ENCODE assay signal across 8 mouse cellular contexts in the genomic region with DNA sequence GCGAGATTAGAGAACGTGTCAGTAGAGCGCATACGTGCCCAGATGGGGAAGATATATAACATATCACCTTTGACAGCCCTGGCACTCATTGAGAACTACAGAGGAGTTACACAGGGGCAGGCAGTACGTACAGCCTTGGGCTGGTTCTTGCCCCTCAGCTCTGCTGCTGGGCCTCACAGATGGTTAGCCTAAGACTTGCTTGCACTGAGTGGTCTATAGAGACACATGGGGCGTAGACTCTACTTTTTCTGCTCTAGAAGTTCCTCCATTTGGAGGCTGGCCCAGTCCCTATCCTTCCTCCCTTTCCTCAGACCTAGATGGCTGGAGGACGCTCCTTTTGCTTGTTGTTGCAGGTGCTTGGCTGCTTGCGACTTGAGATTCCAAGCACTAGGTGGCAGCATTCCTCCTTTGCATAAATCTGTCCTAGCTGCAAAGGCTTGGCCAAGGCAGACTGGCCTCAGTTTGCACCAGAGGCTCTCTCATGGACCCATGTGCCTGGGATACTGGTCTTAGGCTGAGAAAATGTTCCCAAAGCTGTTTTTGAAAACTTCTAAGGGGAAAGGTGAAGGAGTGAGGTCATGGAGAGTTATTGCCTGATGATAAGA. TPM values are rescaled to one million over a fixed set of nuclear protein-coding genes. Genes with fewer than 3 reads are reported as not detected.
DNase-seq lines count a peak whose midpoint lies in the region; ATAC-seq and TF ChIP-seq lines count a peak whose summit lies in the region.

No protein-coding gene starts in this region.

- H3K9me3 ChIP-seq in MEL (replicated peaks; ENCODE audit: insufficient read depth, low read length): no peaks in the 10 kb centered on the region
- H3K9me3 ChIP-seq in forebrain, embryonic 16.5 days (ENCODE audit: control insufficient read depth, low read length): no peaks in the 10 kb centered on the region
- no peaks in the 10 kb centered on the region for H3K9me3 ChIP-seq in hindbrain, embryonic 11.5 days (ENCODE audit: control insufficient read depth, low read length)

- no peaks in the 10 kb centered on the region for H3K36me3 ChIP-seq in MEL (ENCODE audit: control insufficient read depth in 1 of 2, insufficient read depth in 2 of 2, low read length in 2 of 2)
- H3K36me3 ChIP-seq in forebrain, embryonic 16.5 days (ENCODE audit: control insufficient read depth, insufficient read depth): no peaks in the 10 kb centered on the region
- H3K36me3 ChIP-seq in hindbrain, embryonic 11.5 days (ENCODE audit: control insufficient read depth, insufficient read depth, low read length): no peaks in the 10 kb centered on the region; the same call in 1 of the 2 replicates

- 61% methylated on average over 8 of the region's 8 CpGs for WGBS in forebrain, embryonic 16.5 days
- WGBS in hindbrain, embryonic 11.5 days: 53% methylated on average over 8 of the region's 8 CpGs

- H3K4me3 ChIP-seq in MEL (ENCODE audit: control insufficient read depth in 1 of 2, insufficient read depth in 1 of 2, low read depth in 2 of 2, low read length in 2 of 2): no peak overlapping the region
- no peak overlapping the region for H3K4me3 ChIP-seq in forebrain, embryonic 16.5 days (replicated peaks; ENCODE audit: low read length)
- no peak overlapping the region for H3K4me3 ChIP-seq in hindbrain, embryonic 11.5 days (ENCODE audit: low read depth, low read length)

- H3K9ac ChIP-seq in MEL (ENCODE audit: control insufficient read depth, low read depth, low read length, poor library complexity, severe bottlenecking): no peak overlapping the region
- no peak overlapping the region for H3K9ac ChIP-seq in forebrain, embryonic 16.5 days (replicated peaks; ENCODE audit: low read depth, low read length)
- no peak overlapping the region for H3K9ac ChIP-seq in hindbrain, embryonic 11.5 days (ENCODE audit: low read depth, low read length)

- peak; percentile 88 for ATAC-seq in forebrain, embryonic 16.5 days
- peak; percentile 35; the same call in 1 of the 2 replicates for ATAC-seq in hindbrain, embryonic 11.5 days (ENCODE audit: low FRiP score)
- no peak for ATAC-seq in monocyte, adult 5-6 weeks (replicated peaks; ENCODE audit: insufficient number of reproducible peaks, low FRiP score, low TSS enrichment, poor library complexity, severe bottlenecking)

- H3K4me2 ChIP-seq in forebrain, embryonic 16.5 days (ENCODE audit: low read length): no peak overlapping the region
- no peak overlapping the region for H3K4me2 ChIP-seq in hindbrain, embryonic 11.5 days (replicated peaks; ENCODE audit: low read depth, low read length)

- peak; percentile 13 for DNase-seq in MEL (ENCODE audit: low read depth, low spot score)
- DNase-seq in c-Kit-positive CD71-positive TER-119-negative erythroid progenitor cells, embryonic 14.5 days (ENCODE audit: low read depth): peak; percentile 10
- DNase-seq in hindbrain, embryonic 11.5 days (ENCODE audit: low spot score): peak; percentile 84
- peak; percentile 68 for DNase-seq in layer of hippocampus, adult 9-11 months
- peak; percentile 55 to 76 for DNase-seq in lung, postnatal 4 days
- DNase-seq in right cerebral cortex, postnatal 10 days (ENCODE audit: low spot score in 2 of 2): peak; percentile 81 to 83

- H3K4me1 ChIP-seq in MEL (ENCODE audit: control insufficient read depth in 1 of 2, insufficient read depth in 2 of 2, low read length in 2 of 2): no peaks in the 10 kb centered on the region
- H3K4me1 ChIP-seq in forebrain, embryonic 16.5 days (replicated peaks; ENCODE audit: control insufficient read depth, insufficient read depth, low read length): 0 out of 2 replicates have a peak, but pooled peaks cover 3% of the 10 kb centered on the region
- no peaks in the 10 kb centered on the region for H3K4me1 ChIP-seq in hindbrain, embryonic 11.5 days (replicated peaks; ENCODE audit: control insufficient read depth, insufficient read depth, low read length)

- TF ChIP-seq RAD21 in MEL (IDR thresholded peaks at IDR 0.05; ENCODE audit: low read depth, low read length): peak; percentile 7

- no peak for TF ChIP-seq EP300 in MEL (IDR thresholded peaks at IDR 0.05; ENCODE audit: low read depth in 1 of 2, low read length in 2 of 2)

- TF ChIP-seq POLR2A in MEL (IDR thresholded peaks at IDR 0.05; ENCODE audit: control insufficient read depth in 1 of 2, insufficient read depth in 1 of 2, low read depth in 1 of 2, low read length in 2 of 2, poor library complexity in 1 of 2): no peak

- H3K27me3 ChIP-seq in MEL (ENCODE audit: control insufficient read depth in 1 of 2, insufficient read depth in 2 of 2, low read length in 2 of 2): no peaks in the 10 kb centered on the region
- H3K27me3 ChIP-seq in forebrain, embryonic 16.5 days (replicated peaks; ENCODE audit: control insufficient read depth, insufficient read depth, low read length): 0 out of 2 replicates have a peak, but pooled peaks cover 2% of the 10 kb centered on the region
- H3K27me3 ChIP-seq in hindbrain, embryonic 11.5 days (ENCODE audit: control insufficient read depth, insufficient read depth, low read length): no peaks in the 10 kb centered on the region

- peak in 2 of 3 experiments; percentile 22 to 32; a peak in 3 of 6 replicates for TF ChIP-seq CTCF in MEL (IDR thresholded peaks at IDR 0.05 in 2 of 3, conservative IDR thresholded peaks at IDR 0.05 in 1 of 3; ENCODE audit: control insufficient read depth in 1 of 3, insufficient read depth in 1 of 3, low read depth in 2 of 3, low read length in 3 of 3, poor library complexity in 1 of 3, severe bottlenecking in 1 of 3)

- H3K79me2 ChIP-seq in MEL (ENCODE audit: control insufficient read depth, insufficient read depth, low read length, poor library complexity): no peaks in the 10 kb centered on the region

- H3K27ac ChIP-seq in MEL (ENCODE audit: control insufficient read depth, low read depth, low read length): no peak overlapping the region
- H3K27ac ChIP-seq in forebrain, embryonic 16.5 days (ENCODE audit: low read length): no peak overlapping the region
- H3K27ac ChIP-seq in hindbrain, embryonic 11.5 days (ENCODE audit: low read depth, low read length): no peak overlapping the region

TF ChIP-seq in MEL, 35 proteins besides CTCF, POLR2A, EP300 and RAD21:
- TF ChIP-seq MAX (IDR thresholded peaks at IDR 0.05; ENCODE audit: low read length) (no peak), ZC3H11A (IDR thresholded peaks at IDR 0.05; ENCODE audit: low read depth, low read length) (no peak), POLR2AphosphoS5 (IDR thresholded peaks at IDR 0.05; ENCODE audit: borderline replicate concordance, low read depth, low read length) (no peak), KAT2A (conservative IDR thresholded peaks at IDR 0.05; ENCODE audit: low read depth, low read length) (no peak), E2F4 (IDR thresholded peaks at IDR 0.05; ENCODE audit: borderline replicate concordance, low read depth, low read length) (no peak), CHD1 (IDR thresholded peaks at IDR 0.05; ENCODE audit: low read depth, low read length) (no peak), ZMIZ1 (IDR thresholded peaks at IDR 0.05; ENCODE audit: low read depth, low read length) (no peak), MEF2A (IDR thresholded peaks at IDR 0.05; ENCODE audit: extremely low read depth, insufficient replicate concordance, low read depth, low read length, poor library complexity, severe bottlenecking) (no peak), POLR2AphosphoS2 (IDR thresholded peaks at IDR 0.05; ENCODE audit: low read length) (no peak), USF1 (IDR thresholded peaks at IDR 0.05; ENCODE audit: low read depth, low read length) (no peak), JUND (IDR thresholded peaks at IDR 0.05; ENCODE audit: low read depth, low read length) (no peak), TBP (IDR thresholded peaks at IDR 0.05; ENCODE audit: low read depth, low read length) (no peak), SMC3 (IDR thresholded peaks at IDR 0.05; ENCODE audit: low read depth, low read length) (no peak), RCOR1 (IDR thresholded peaks at IDR 0.05; ENCODE audit: low read depth, low read length) (no peak), BHLHE40 (IDR thresholded peaks at IDR 0.05; ENCODE audit: borderline replicate concordance, low read depth, low read length) (no peak)

RNA-seq across cellular contexts. Expression of a gene that starts 22.6 kb away (rescaled TPM):
- total RNA-seq in MEL (2012; rRNA removed): 0.04 TPM in 1 of 2 replicates, not detected in the other
- polyA plus RNA-seq in MEL (2012; ENCODE audit: insufficient read depth in 1 of 2, insufficient read length in 2 of 2, low read depth in 1 of 2, low replicate concordance in 2 of 2, missing spikeins in 1 of 2): under 1 TPM in 1 of 2 experiments, not detected in 1; 0.03 TPM
- polyA plus RNA-seq in forebrain, embryonic 16.5 days (2015; fragmentation: Nextera tagmentation; extraction: Ambion mirVana): 64.1 and 64.7 TPM in 2 replicates
- 55.7 and 58.2 TPM in 2 replicates for polyA plus RNA-seq in hindbrain, embryonic 11.5 days (2014; fragmentation: Nextera tagmentation; extraction: Ambion mirVana)
- total RNA-seq in monocyte, adult 5-6 weeks (2017): 0.86 to 1.9 TPM (median 1.3 TPM) in 3 replicates

Comparison
In these comparisons a context has a peak if more than half of its experiments do, and no peak if none do; other contexts are left out.
1. DNase-seq: peak in every context shown above with its lines; median percentile 84 in hindbrain, embryonic 11.5 days; 82 in right cerebral cortex, postnatal 10 days; 68 in layer of hippocampus, adult 9-11 months; 66 in lung, postnatal 4 days; 13 in MEL; 10 in c-Kit-positive CD71-positive TER-119-negative erythroid progenitor cells, embryonic 14.5 days.
2. RNA of a gene that starts 22.6 kb away (polyA plus RNA-seq): 64.1 to 64.7 TPM in forebrain, embryonic 16.5 days and 55.7 to 58.2 TPM in hindbrain, embryonic 11.5 days; 0.03 TPM in MEL; every median in the first group is over 10 times any median in the second.